Mouse (Mus musculus): ENCODE results near the gene Olfr116.

Gene Olfr116

DNA sequence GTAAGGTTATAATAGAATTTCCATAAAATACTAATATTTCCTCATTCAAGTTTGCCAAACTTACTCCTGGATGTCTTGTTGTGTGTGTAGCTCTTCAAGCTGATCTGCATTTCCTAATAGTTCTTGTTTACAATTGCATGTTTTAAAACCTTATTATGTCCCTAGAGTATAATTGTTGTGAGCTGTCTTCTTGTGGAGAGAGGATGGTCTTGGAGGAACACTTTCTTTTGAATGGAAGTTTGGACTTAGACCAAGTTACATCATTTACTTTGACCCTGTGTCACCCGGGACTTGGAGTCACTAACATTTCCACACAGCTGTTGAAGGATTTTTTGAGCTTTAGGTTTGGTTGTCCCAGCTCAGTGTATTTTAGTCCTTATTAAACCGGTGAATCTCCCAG lies at the start of gene Olfr116, which contains the start of gene Olfr115:
Gene Olfr116, minus strand, starts transcription at position 191 of the 400 bp plus-strand sequence.
Gene Olfr115, minus strand, starts transcription at position 101 of the 400 bp plus-strand sequence.
- DNase-seq (ENCODE audit: low spot score in 2 of 2): no peak

DNA sequence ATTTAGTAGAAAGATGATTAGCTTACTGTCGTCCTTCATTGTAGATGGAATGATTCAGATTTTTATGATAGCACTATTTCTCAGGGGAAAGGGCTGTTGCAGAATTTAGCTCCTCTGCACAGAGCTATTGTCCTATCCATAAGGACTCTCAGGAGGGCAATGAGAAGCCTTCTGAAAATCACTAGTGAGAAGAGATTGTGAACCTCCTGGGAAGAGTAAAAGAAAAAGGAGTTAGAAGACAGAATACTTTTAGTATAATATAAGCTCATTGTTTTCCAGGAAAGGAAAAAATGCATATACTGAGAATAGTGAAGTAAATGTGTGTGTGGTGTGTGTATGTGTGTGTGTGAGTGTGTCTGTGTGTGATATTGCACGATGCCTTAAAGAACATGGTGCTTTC lies 39.7 kb upstream of the Olfr116 start, which contains the start of gene Olfr118:
Gene Olfr118, plus strand, starts transcription at position 301 of the 400 bp plus-strand sequence.
- DNase-seq (ENCODE audit: low spot score in 2 of 2): no peak

- DNase-seq (ENCODE audit: low spot score in 2 of 2): no peak
Observed at GRCm38 (mm10) chr17:37663682-37664081, 36.7 kb upstream of the Olfr116 start, which contains the start of gene Olfr117. Olfr117 (minus strand) TSS chr17:37663782.

DNA sequence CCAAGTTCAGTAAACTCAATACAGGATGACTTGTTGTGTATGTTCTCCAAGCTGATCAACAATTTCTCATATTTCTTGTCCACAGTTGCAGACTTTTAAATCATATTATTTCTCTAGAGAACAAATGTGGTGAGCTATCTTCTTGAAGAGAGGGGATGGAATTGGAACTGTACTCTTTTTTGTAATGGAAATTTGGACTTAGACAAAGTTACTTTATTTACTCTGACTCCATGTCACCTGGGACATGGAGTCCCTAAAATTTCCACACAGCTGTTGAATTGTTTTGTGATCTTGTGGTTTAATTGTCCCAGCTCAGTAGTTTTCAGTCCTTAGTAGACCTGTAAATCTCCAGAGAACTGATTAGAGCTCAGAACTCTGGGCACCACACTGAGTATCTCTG lies 34.4 kb downstream of the Olfr116 start, which contains the start of gene Olfr114:
Gene Olfr114, minus strand, starts transcription at position 101 of the 400 bp plus-strand sequence.
- DNase-seq (ENCODE audit: low spot score in 2 of 2): no peak

DNA sequence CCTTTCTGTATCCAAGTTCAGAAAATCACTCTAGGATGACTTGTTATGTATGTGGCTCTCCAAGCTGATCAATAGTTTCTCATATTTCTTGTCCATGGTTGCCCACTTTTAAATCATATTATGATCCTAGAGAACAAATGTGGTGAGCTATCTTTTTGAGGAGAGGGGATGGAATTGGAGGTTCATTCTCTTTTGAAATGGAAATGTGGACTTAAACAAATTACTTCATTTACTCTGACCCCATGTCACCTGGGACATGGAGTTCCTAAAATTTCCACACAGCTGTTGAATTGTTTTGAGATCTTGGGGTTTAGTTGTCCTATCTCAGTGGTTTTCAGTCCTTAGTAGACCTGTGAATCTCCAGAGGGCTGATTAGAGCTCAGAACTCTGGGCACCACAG lies 49.4 kb downstream of the Olfr116 start, which contains the start of gene Olfr113:
Gene Olfr113, minus strand, starts transcription at position 101 of the 400 bp plus-strand sequence.
- no peak for DNase-seq (ENCODE audit: low spot score in 2 of 2)

All from urinary bladder, postnatal 4 days (tissue).